Mouse (Mus musculus): Measurements from ENCODE around the gene Mks1. TPM values are rescaled to one million over a fixed set of nuclear protein-coding genes. Genes with fewer than 3 reads are reported as not detected.

Mks1 gene
- 12.1 and 15.1 TPM in 2 replicates for polyA plus RNA-seq (2012; ENCODE audit: low replicate concordance)

GRCm38 (mm10) chr11:87852690-87853596 is at the start of gene Mks1:
Mks1 (plus strand) TSS chr11:87853215.

GRCm38 (mm10) chr11:87828239-87828900 is 24.6 kb upstream of the Mks1 start, which contains the start of gene Lpo:
Lpo (minus strand) TSS chr11:87828289.

GRCm38 (mm10) chr11:87875436-87875835 is 22.4 kb downstream of the Mks1 start, which contains the start of gene Epx:
Epx (minus strand) TSS chr11:87875536.

GRCm38 (mm10) chr11:87892168-87892567 is 39.2 kb downstream of the Mks1 start, which contains the start of gene Olfr462:
Olfr462 (minus strand) TSS chr11:87892268.

GRCm38 (mm10) chr11:87897287-87897686 is 44.3 kb downstream of the Mks1 start, which contains the start of gene Olfr463:
Olfr463 (minus strand) TSS chr11:87897387.

Other genes with a start within 250 kb of the Mks1 start
- gene Hsf5, start 236.1 kb upstream of the Mks1 start, polyA plus RNA-seq (2012; ENCODE audit: low replicate concordance) = 0.10 TPM in 1 of 2 replicates, not detected in the other
- 7.9 and 32.8 TPM in 2 replicates for gene Rnf43, start 190.5 kb upstream of the Mks1 start, polyA plus RNA-seq (2012; ENCODE audit: low replicate concordance)
- 14.4 and 17.5 TPM in 2 replicates for gene Supt4a, start 115.7 kb upstream of the Mks1 start, polyA plus RNA-seq (2012; ENCODE audit: low replicate concordance)
- 1.8 and 5.1 TPM in 2 replicates for gene Tspoap1, start 92.7 kb upstream of the Mks1 start, polyA plus RNA-seq (2012; ENCODE audit: low replicate concordance)
- gene Mpo, start 59.6 kb upstream of the Mks1 start, polyA plus RNA-seq (2012; ENCODE audit: low replicate concordance) = 6.4 and 14.0 TPM in 2 replicates
- not detected in 2 replicates for gene Lpo, start 24.9 kb upstream of the Mks1 start, polyA plus RNA-seq (2012; ENCODE audit: low replicate concordance)
- gene Epx, start 22.3 kb downstream of the Mks1 start, polyA plus RNA-seq (2012; ENCODE audit: low replicate concordance) = 0.08 and 0.19 TPM in 2 replicates
- not detected in 2 replicates for gene Olfr462, start 39.1 kb downstream of the Mks1 start, polyA plus RNA-seq (2012; ENCODE audit: low replicate concordance)
- not detected in 2 replicates for gene Olfr463, start 44.2 kb downstream of the Mks1 start, polyA plus RNA-seq (2012; ENCODE audit: low replicate concordance)
- not detected in 2 replicates for gene Olfr464, start 67.8 kb downstream of the Mks1 start, polyA plus RNA-seq (2012; ENCODE audit: low replicate concordance)
- 22.5 and 31.4 TPM in 2 replicates for gene Dynll2, start 134.3 kb downstream of the Mks1 start, polyA plus RNA-seq (2012; ENCODE audit: low replicate concordance)
- gene Srsf1, start 194.2 kb downstream of the Mks1 start, polyA plus RNA-seq (2012; ENCODE audit: low replicate concordance) = 146 TPM in 2 replicates
- 14.8 and 20.3 TPM in 2 replicates for gene Vezf1, start 215.1 kb downstream of the Mks1 start, polyA plus RNA-seq (2012; ENCODE audit: low replicate concordance)
- 7.0 and 18.5 TPM in 2 replicates for gene Cuedc1, start 244.8 kb downstream of the Mks1 start, polyA plus RNA-seq (2012; ENCODE audit: low replicate concordance)

All from hematopoietic multipotent progenitor cell, adult 10-12 weeks (in vitro differentiated cells).